Mouse (Mus musculus): Measurements from ENCODE around the gene Coq8a.

DNA sequence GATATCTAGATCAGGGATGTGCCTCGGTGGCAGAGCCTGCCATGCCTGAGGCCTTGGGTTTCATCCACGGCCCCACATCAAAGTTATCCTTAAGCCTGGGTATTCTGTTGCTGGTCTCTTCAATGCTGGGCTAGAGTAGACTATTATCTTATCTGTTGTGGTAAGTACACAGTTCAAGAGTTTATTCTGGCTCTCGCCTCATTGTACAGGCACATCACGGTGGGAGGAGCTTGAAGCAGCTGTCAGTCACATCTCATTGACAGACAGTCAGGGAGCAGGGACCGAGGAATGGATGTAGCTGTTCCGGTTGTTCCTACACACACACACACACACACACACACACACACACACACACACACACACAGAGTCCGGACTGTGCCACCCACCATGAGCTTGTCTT lies 48.5 kb upstream of the Coq8a start:
- TF ChIP-seq POLR2A (IDR thresholded peaks at IDR 0.05; ENCODE audit: low read depth, low read length) = no peak
- no peak for TF ChIP-seq CTCF (IDR thresholded peaks at IDR 0.05; ENCODE audit: extremely low read depth, insufficient read length, insufficient replicate concordance, low read depth, low read length)
